Mouse (Mus musculus) T-helper 1 cell (primary cell): ENCODE data around the gene Olfr470.
"Not testable (repeated sequence)": the region's sequence is repeated elsewhere in the genome, so short reads cannot be mapped to it uniquely, and the experiment has no call there.

Experiments
- in situ Hi-C: fragments of 300-600 bp; cut with MboI, MseI; formaldehyde crosslinking; loops from one replicate; pipeline ENCODE4 v1.15.1; 2025; ENCODE audit warnings: high pct_unique_total_duplicates

Gene Olfr470

GRCm38 (mm10) chr7:107847390-107847789 lies at the start of gene Olfr470:
Gene Olfr470, minus strand, starts transcription at chr7:107847490.
- in situ Hi-C loops, result not testable (repeated sequence)

- in situ Hi-C loops, result no loop called here
These were observed 5.6 kb downstream of the Olfr470 start for GRCm38 (mm10) chr7:107841719-107842118.

- in situ Hi-C loops, result not testable (repeated sequence)
These were observed 21.8 kb downstream of the Olfr470 start, which contains the start of gene Olfr469 for GRCm38 (mm10) chr7:107825441-107825840. Gene Olfr469, minus strand, starts transcription at chr7:107825541.

GRCm38 (mm10) chr7:107823867-107824266 lies 23.4 kb downstream of the Olfr470 start:
- in situ Hi-C loops, result not testable (repeated sequence)

- in situ Hi-C loops, result no loop called here
These were observed 27.8 kb downstream of the Olfr470 start for GRCm38 (mm10) chr7:107819442-107819841.

- in situ Hi-C loops, result no loop called here
These were observed 35.3 kb downstream of the Olfr470 start, which contains the start of gene Olfr467 for GRCm38 (mm10) chr7:107811963-107812362. Gene Olfr467, plus strand, starts transcription at chr7:107812263.

- in situ Hi-C loops, result no loop called here
These were observed 45.2 kb downstream of the Olfr470 start for GRCm38 (mm10) chr7:107802138-107802537.

GRCm38 (mm10) chr7:107801108-107801507 lies 46.2 kb downstream of the Olfr470 start, which contains the start of gene Ovch2:
Gene Ovch2, minus strand, starts transcription at chr7:107801208.
- in situ Hi-C loops, result no loop called here

GRCm38 (mm10) chr7:107796500-107796899 lies 50.8 kb downstream of the Olfr470 start:
- in situ Hi-C loops, result loop anchor here (25.0 kb wide), 1 partner anchor 584 kb away; the partner anchor contains the start of gene Rbmxl2
